Mouse (Mus musculus) retina, postnatal 1 day (tissue): ENCODE data around the gene Cyp3a41a.
"Not testable (repeated sequence)": the region's sequence is repeated elsewhere in the genome, so short reads cannot be mapped to it uniquely, and the experiment has no call there.

ENCODE experiments used
- DNase-seq: peaks from one replicate; pipeline ENCODE4 v3.0.0-alpha.2; 2012

Cyp3a41a gene

DNA sequence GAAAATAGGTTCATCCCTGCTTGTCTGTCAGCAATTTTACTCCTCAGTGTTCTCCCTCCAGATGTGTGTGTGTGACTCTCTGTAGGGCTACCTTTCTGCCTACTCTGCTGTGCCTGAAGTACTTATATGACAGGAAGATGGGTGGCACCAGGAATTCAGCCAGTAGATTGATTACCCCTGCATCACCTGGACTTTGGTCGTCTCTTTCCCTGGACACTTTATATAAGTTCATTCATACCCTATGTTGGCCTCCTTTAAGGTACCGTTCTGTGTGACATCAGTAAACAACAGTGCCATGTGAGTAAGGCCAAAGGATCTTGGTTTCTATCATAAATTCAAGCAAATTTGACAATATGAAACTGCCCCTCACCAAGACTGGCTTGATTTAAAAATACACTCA, at the start of gene Cyp3a41a:
TSS of gene Cyp3a41a (minus strand) at position 101 of the 400 bp plus-strand sequence.
- not testable (repeated sequence) for DNase-seq

DNA sequence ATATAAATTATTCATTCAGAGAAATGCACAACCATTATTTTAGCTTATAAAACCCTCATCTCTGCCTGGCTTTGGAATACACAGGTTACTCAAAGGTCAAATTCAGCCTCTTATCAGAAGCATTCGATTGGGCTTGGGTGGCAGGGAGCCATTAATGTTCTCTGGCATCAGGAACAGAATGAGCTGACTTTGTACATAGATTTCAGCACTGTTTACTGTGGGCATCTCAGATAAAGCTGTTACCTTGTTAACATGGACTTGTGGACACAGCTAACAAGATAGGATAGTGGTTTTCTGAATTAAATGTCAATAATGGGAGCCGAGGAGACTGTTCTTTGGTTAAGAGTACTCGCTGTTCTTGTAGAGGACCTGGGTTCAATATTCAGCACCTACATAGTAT, 17.6 kb upstream of the Cyp3a41a start:
- DNase-seq, result not testable (repeated sequence)

- DNase-seq, result not testable (repeated sequence)
Measured at GRCm38 (mm10) chr5:145714296-145714695, 5.6 kb downstream of the Cyp3a41a start.

- DNase-seq, result not testable (repeated sequence)
Measured at GRCm38 (mm10) chr5:145707372-145707771, 12.6 kb downstream of the Cyp3a41a start.

DNA sequence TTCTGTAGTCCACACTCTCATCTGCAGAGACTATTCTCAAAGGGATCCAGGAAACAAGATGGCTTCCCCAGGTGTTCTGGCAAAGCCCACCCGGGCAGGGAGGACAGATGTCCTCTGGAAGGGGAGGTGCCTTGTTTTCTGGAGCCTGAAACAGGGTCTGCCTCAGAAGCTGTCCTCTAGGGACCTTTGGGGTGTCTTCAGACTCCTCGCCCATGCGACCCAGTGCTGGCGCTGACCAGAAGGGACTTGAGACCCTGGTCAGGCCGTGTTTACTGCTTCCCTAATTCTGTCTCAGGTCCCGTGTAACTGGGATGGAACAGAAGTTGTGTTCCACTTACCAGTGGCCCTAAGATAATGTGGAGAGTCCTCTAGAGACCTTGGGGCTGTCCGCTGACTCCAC, 57.9 kb downstream of the Cyp3a41a start:
- no peak for DNase-seq

- DNase-seq, result no peak
Measured at GRCm38 (mm10) chr5:145647779-145648178, 72.2 kb downstream of the Cyp3a41a start.
